Mouse (Mus musculus) bone marrow, adult 2 months (tissue): ENCODE data around the gene Glb1.

Experiments
- CTCF ChIP-seq: fragments of 200-500 bp; IDR thresholded peaks from 2 replicates; pipeline ENCODE4 v1.5.1; 2011; ENCODE audit warnings: low read length, control low read depth; ENCODE audit not compliant: control insufficient read depth, insufficient read depth
- POLR2A ChIP-seq: fragments of 200-500 bp; IDR thresholded peaks from 2 replicates; pipeline ENCODE4 v1.6.1; 2011; ENCODE audit warnings: low read depth, mild to moderate bottlenecking, control low read depth, low read length, borderline replicate concordance; ENCODE audit not compliant: control insufficient read depth

GRCm38 (mm10) chr9:114418187-114418586, 17.3 kb downstream of the Glb1 start:
- TF ChIP-seq POLR2A = no peak
- peak; percentile 53 for TF ChIP-seq CTCF
